ENCODE assay signal across 33 mouse cellular contexts in the genomic region with DNA sequence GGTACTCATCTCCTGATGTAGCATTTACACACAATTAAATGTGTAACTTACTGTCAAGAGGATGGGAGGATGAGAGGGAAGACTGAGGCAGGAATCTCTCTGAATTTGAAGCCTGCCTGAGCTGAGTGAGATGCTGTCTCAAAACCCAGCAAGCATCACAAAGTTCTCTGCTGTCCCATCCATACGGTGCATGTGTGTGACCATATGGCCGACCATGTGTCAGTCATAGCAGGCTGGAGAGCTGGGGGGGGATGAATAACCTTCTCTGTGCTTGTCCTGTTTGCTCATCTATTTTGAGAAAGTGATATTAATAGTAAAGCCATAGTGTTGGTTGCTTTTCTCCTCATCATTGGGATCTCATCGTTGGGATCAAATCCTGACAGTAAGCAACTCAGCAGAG. TPM values are rescaled to one million over a fixed set of nuclear protein-coding genes. Genes with fewer than 3 reads are reported as not detected.
DNase-seq lines count a peak whose midpoint lies in the region; ATAC-seq lines count a peak whose summit lies in the region.
"Had no signal": no experiment of that assay in that cellular context is flagged by ENCODE, and none has a peak within 500 bp of the region (broad histone marks: within the 10 kb centered on the region; RNA-seq: fewer than 3 reads in every experiment).

No protein-coding gene starts in this region.

- H3K4me3 ChIP-seq in megakaryocyte, embryonic 14.5 days (replicated peaks): peak overlapping the region; percentile 40
- H3K4me3 ChIP-seq in forebrain, embryonic 11.5 days (ENCODE audit: low read depth, low read length): no peak overlapping the region
- H3K4me3 ChIP-seq: hindbrain, embryonic 12.5 days; intestine, embryonic 15.5 days; limb, embryonic 13.5 days; lung, embryonic 15.5 days; midbrain, embryonic 13.5 days; neural tube, embryonic 13.5 days had no signal

- no peak overlapping the region for H3K4me2 ChIP-seq in forebrain, embryonic 11.5 days (ENCODE audit: low read depth, low read length, severe bottlenecking)
- H3K4me2 ChIP-seq: heart, embryonic 11.5 days; hindbrain, embryonic 12.5 days; intestine, embryonic 15.5 days; limb, embryonic 13.5 days; liver, embryonic 11.5 days; lung, embryonic 15.5 days; midbrain, embryonic 13.5 days; neural tube, embryonic 13.5 days had no signal

- intact Hi-C loops in left cerebral cortex, postnatal 4 days (cut with DNase I): no loop called here

- no peak overlapping the region for H3K9ac ChIP-seq in forebrain, embryonic 11.5 days (ENCODE audit: low read length)
- H3K9ac ChIP-seq: hindbrain, embryonic 12.5 days; intestine, embryonic 15.5 days; limb, embryonic 13.5 days; lung, embryonic 15.5 days; midbrain, embryonic 13.5 days; neural tube, embryonic 13.5 days had no signal

- no peak for ATAC-seq in megakaryocyte, adult 5-6 weeks (ENCODE audit: poor library complexity, severe bottlenecking)
- ATAC-seq in forebrain, embryonic 11.5 days (replicated peaks; ENCODE audit: low FRiP score): no peak
- ATAC-seq: CD4-positive, CD25-positive, alpha-beta regulatory T cell, adult 4 months; forebrain, embryonic 14.5 days; hindbrain, postnatal 0 days; intestine, embryonic 15.5 days; midbrain, embryonic 13.5 days had no signal

- H3K36me3 ChIP-seq in megakaryocyte, embryonic 14.5 days (replicated peaks; ENCODE audit: low read length): no peaks in the 10 kb centered on the region
- no peaks in the 10 kb centered on the region for H3K36me3 ChIP-seq in forebrain, embryonic 11.5 days (ENCODE audit: control insufficient read depth, insufficient read depth, low read length)
- H3K36me3 ChIP-seq: hindbrain, embryonic 12.5 days; intestine, embryonic 15.5 days; limb, embryonic 13.5 days; lung, embryonic 15.5 days; midbrain, embryonic 13.5 days; neural tube, embryonic 13.5 days had no signal

- no peaks in the 10 kb centered on the region for H3K27me3 ChIP-seq in megakaryocyte, embryonic 14.5 days (replicated peaks)
- H3K27me3 ChIP-seq in forebrain, embryonic 11.5 days (ENCODE audit: control insufficient read depth, insufficient read depth, low read length): no peaks in the 10 kb centered on the region
- H3K27me3 ChIP-seq: hindbrain, embryonic 12.5 days; intestine, embryonic 15.5 days; limb, embryonic 13.5 days; lung, embryonic 15.5 days; midbrain, embryonic 13.5 days; neural tube, embryonic 13.5 days had no signal

- no peak overlapping the region for H3K27ac ChIP-seq in forebrain, embryonic 11.5 days (ENCODE audit: low read depth, low read length)
- H3K27ac ChIP-seq: hindbrain, embryonic 12.5 days; hindbrain, postnatal 0 days; intestine, embryonic 15.5 days; kidney, postnatal 0 days; limb, embryonic 13.5 days; lung, embryonic 15.5 days; midbrain, embryonic 13.5 days; neural tube, embryonic 13.5 days had no signal

- DNase-seq in cerebellum, adult 8-10 months: peak; percentile 25
- peak; percentile 50 to 58 for DNase-seq in cerebellum, postnatal 36 days
- no peak for DNase-seq in forebrain, embryonic 11.5 days (ENCODE audit: low spot score)
- DNase-seq in left cerebral cortex, postnatal 4 days: no peak
- DNase-seq in thymus, postnatal 0 days (ENCODE audit: low spot score): no peak
- DNase-seq: adrenal gland, postnatal 25 days; gastrocnemius, postnatal 36 days; heart, adult 18-20 months; heart, postnatal 36 days; kidney, adult 2 months; kidney, postnatal 4 days; lung, postnatal 36 days; retina, postnatal 1 day; right cerebral cortex, postnatal 14 days had no signal

- H3K4me1 ChIP-seq in megakaryocyte, embryonic 14.5 days: no peaks in the 10 kb centered on the region
- peaks cover 4% of the 10 kb centered on the region; the same call in 1 of the 2 replicates for H3K4me1 ChIP-seq in forebrain, embryonic 11.5 days (replicated peaks; ENCODE audit: control insufficient read depth, insufficient read depth, low read length)
- H3K4me1 ChIP-seq: intestine, embryonic 15.5 days; lung, embryonic 15.5 days had no signal

- H3K9me3 ChIP-seq in megakaryocyte, embryonic 14.5 days: peaks cover 22% of the 10 kb centered on the region
- H3K9me3 ChIP-seq in forebrain, embryonic 11.5 days (ENCODE audit: control insufficient read depth, low read length): no peaks in the 10 kb centered on the region
- H3K9me3 ChIP-seq: hindbrain, embryonic 12.5 days; intestine, embryonic 15.5 days; lung, embryonic 15.5 days; midbrain, embryonic 13.5 days; neural tube, embryonic 13.5 days had no signal

- WGBS in forebrain, embryonic 11.5 days: 87% methylated on average over 3 of the region's 3 CpGs

RNA-seq across cellular contexts. Expression of gene Lrtm1, which starts 4.8 kb away (rescaled TPM):
- polyA plus RNA-seq in megakaryocyte, embryonic 14.5 days (2012; ENCODE audit: insufficient read depth, low replicate concordance): 1.1 TPM in 1 of 2 replicates, not detected in the other
- not detected in 2 replicates for total RNA-seq in megakaryocyte, adult 5-6 weeks (2015)
- not detected in 2 replicates for total RNA-seq in megakaryocyte, adult 5-6 weeks (2017)
- 0.36 and 0.55 TPM in 2 replicates for polyA plus RNA-seq in forebrain, embryonic 11.5 days (2014; fragmentation: Nextera tagmentation; extraction: Ambion mirVana)
- not detected for total RNA-seq in left cerebral cortex, postnatal 4 days (2021)
- polyA plus RNA-seq in thymus, postnatal 0 days (2015; fragmentation: Nextera tagmentation; extraction: Ambion mirVana): not detected in 2 replicates
- total RNA-seq: left cerebral cortex, adult 18-20 months; left cerebral cortex, postnatal 14 days; megakaryocyte-erythroid progenitor cell, adult 5-6 weeks had no signal
- polyA plus RNA-seq: CD4-positive, CD25-positive, alpha-beta regulatory T cell, adult 4 months; forebrain, embryonic 14.5 days; intestine, embryonic 15.5 days; liver, embryonic 11.5 days; lung, embryonic 15.5 days; small intestine, adult 2 months; stomach, embryonic 14.5 days had no signal

Comparison
In these comparisons a context has a peak if more than half of its experiments do, and no peak if none do; other contexts are left out.
1. DNase-seq: peak in cerebellum, adult 8-10 months (single experiment) and cerebellum, postnatal 36 days (2 of 2); none in forebrain, embryonic 11.5 days (single experiment), left cerebral cortex, postnatal 4 days (single experiment) and thymus, postnatal 0 days (single experiment).